Mouse (Mus musculus) embryonic facial prominence, embryonic 10.5 days (tissue): ENCODE results near the gene Ces1c. TPM values are rescaled to one million over a fixed set of nuclear protein-coding genes. Genes with fewer than 3 reads are reported as not detected.

ENCODE experiments used
- DNase-seq: peaks from one replicate; pipeline ENCODE4 v3.0.0-alpha.2; 2017; ENCODE audit warnings: low spot score
- H3K27ac ChIP-seq: fragments of 300-500 bp; sonication (generic); replicated peaks from 2 replicates; pipeline ENCODE4 v1.5.1; 2016; ENCODE audit warnings: mild to moderate bottlenecking
- H3K27me3 ChIP-seq: fragments of 300-500 bp; sonication (generic); replicated peaks from 2 replicates; pipeline ENCODE4 v1.6.1; 2016; ENCODE audit warnings: low read depth, mild to moderate bottlenecking; ENCODE audit not compliant: poor library complexity, severe bottlenecking
- H3K36me3 ChIP-seq: fragments of 300-500 bp; sonication (generic); replicated peaks from 2 replicates; pipeline ENCODE4 v1.6.1; 2016; ENCODE audit warnings: mild to moderate bottlenecking, moderate library complexity
- H3K4me1 ChIP-seq: fragments of 300-500 bp; sonication (generic); 2 replicates; pipeline ENCODE4 v1.6.1; 2016
- H3K4me3 ChIP-seq: fragments of 300-500 bp; sonication (generic); 2 replicates; pipeline ENCODE4 v1.5.1; 2016; ENCODE audit warnings: mild to moderate bottlenecking, moderate library complexity
- H3K9me3 ChIP-seq: fragments of 300-500 bp; sonication (generic); 2 replicates; pipeline ENCODE4 v1.6.1; 2016; ENCODE audit warnings: mild to moderate bottlenecking
- WGBS: fragments of 180-500 bp; shearing (Covaris S2); methylation state at CpG from one replicate; pipeline ENCODE4 v1.1.7; 2016; 5-methylcytosine and 5-hydroxymethylcytosine counted together
- polyA plus RNA-seq: library from polyadenylated mRNA; unstranded; fragments of >200 nt; fragmentation: Nextera tagmentation; extraction: Ambion mirVana; gene quantifications from 2 replicates; pipeline ENCODE4 v1.2.1, GENCODE M21; 2016

The Ces1c gene
- polyA plus RNA-seq, 1 experiment from 2014 or later = not detected

- Histone ChIP-seq H3K27ac (no peak overlapping the region), H3K4me3 (no peak overlapping the region), H3K36me3 (no peaks in the 10 kb centered on the region), H3K4me1 (peaks cover 12% of the 10 kb centered on the region), H3K27me3 (no peaks in the 10 kb centered on the region), H3K9me3 (no peaks in the 10 kb centered on the region)
- 83% methylated on average over 1 of the region's 1 CpGs for WGBS
- DNase-seq = no peak
These were observed 39.8 kb downstream of the Ces1c start for GRCm38 (mm10) chr8:93091324-93091723.

- peak; percentile 72 for DNase-seq
- no peaks in the 10 kb centered on the region for H3K27me3 ChIP-seq
- peak overlapping the region; percentile 80 for H3K27ac ChIP-seq
- 5% methylated on average over 2 of the region's 2 CpGs for WGBS
- no peaks in the 10 kb centered on the region for H3K36me3 ChIP-seq
- peaks cover 12% of the 10 kb centered on the region for H3K4me1 ChIP-seq
- H3K4me3 ChIP-seq = peak overlapping the region; percentile 39
- H3K9me3 ChIP-seq = no peaks in the 10 kb centered on the region
These were observed 42.4 kb downstream of the Ces1c start for GRCm38 (mm10) chr8:93088686-93089122.

DNA sequence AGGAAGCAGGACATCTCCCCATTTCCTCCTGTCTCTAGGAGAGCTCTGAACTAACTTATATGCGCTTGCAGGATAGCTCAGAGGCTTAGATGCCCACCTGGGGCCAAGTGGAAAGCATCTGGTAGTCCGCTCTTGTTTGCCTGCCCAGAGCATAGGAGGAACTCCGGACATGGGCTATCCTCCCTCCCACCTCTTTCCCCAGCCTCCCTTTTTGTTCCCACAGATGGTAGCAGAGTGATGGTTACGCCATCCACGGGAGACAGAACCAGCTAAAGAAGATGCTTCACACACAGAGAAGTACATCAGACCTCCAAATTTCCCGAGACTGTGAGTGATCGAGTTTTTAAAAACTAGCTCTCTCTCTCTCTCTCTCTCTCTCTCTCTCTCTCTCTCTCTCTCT, 42.9 kb downstream of the Ces1c start:
- H3K9me3 ChIP-seq = no peaks in the 10 kb centered on the region
- DNase-seq = peak; percentile 15
- no peaks in the 10 kb centered on the region for H3K27me3 ChIP-seq
- H3K27ac ChIP-seq = peak overlapping the region; percentile 80
- peak overlapping the region; percentile 39 for H3K4me3 ChIP-seq
- H3K4me1 ChIP-seq = peaks cover 12% of the 10 kb centered on the region
- no peaks in the 10 kb centered on the region for H3K36me3 ChIP-seq
- WGBS = 31% methylated on average over 7 of the region's 7 CpGs

- DNase-seq = no peak
- Histone ChIP-seq H3K27me3 (no peaks in the 10 kb centered on the region), H3K36me3 (no peaks in the 10 kb centered on the region), H3K4me1 (no peaks in the 10 kb centered on the region), H3K27ac (no peak within 1 kb of the TSS), H3K9me3 (no peaks in the 10 kb centered on the region), H3K4me3 (no peak within 1 kb of the TSS)
- 74% methylated on average over 2 of the region's 2 CpGs for WGBS
These were observed 51.2 kb downstream of the Ces1c start, which contains the start of gene Ces1b for GRCm38 (mm10) chr8:93079887-93080286. Gene Ces1b (minus strand): TSS chr8:93080017.

- Histone ChIP-seq H3K4me1 (no peaks in the 10 kb centered on the region), H3K9me3 (no peaks in the 10 kb centered on the region), H3K27ac (no peak overlapping the region), H3K4me3 (no peak overlapping the region), H3K36me3 (no peaks in the 10 kb centered on the region), H3K27me3 (no peaks in the 10 kb centered on the region)
- 88% methylated on average over 4 of the region's 4 CpGs for WGBS
- no peak for DNase-seq
These were observed 55.8 kb downstream of the Ces1c start for GRCm38 (mm10) chr8:93075251-93075650.

DNA sequence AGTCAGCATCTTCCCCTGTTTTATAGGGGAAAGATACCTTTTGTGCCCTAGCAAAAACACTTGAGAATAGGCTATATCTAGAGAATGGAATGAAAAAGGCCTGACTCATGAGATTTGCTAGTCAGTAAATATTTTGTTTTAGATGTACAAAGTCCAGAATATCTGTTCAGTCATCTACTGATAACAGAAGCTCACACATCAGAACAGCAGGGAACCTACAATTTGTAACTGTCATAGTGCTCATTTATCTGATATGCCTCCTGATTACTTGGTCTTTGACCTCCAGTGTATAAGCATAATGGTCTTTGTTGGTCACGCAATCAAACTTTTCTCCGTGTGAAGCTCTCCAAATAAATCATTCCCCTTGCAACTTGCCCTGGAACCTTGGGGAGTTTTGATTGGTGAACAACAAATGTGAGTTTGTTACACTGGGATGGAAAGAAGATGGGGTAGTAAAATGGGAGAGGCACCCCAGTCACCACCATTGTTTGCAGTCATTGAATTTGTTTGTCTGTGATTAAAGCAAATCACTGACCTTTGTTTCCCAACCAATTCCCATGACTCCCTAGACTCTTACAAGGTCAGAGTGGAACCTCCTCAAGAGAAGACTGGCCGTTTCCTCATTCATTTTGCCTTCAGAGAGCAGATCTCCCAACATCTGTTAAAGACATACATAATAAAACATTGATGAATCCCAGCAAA, 67.5 kb downstream of the Ces1c start:
- Histone ChIP-seq H3K27ac (no peak overlapping the region), H3K4me1 (no peaks in the 10 kb centered on the region), H3K27me3 (no peaks in the 10 kb centered on the region), H3K36me3 (no peaks in the 10 kb centered on the region), H3K9me3 (no peaks in the 10 kb centered on the region), H3K4me3 (no peak overlapping the region)
- no peak for DNase-seq
- 78% methylated on average over 3 of the region's 3 CpGs for WGBS

- Histone ChIP-seq H3K4me3 (no peak overlapping the region), H3K27me3 (no peaks in the 10 kb centered on the region), H3K27ac (no peak overlapping the region), H3K4me1 (no peaks in the 10 kb centered on the region), H3K36me3 (no peaks in the 10 kb centered on the region), H3K9me3 (no peaks in the 10 kb centered on the region)
- WGBS = 15% methylated on average over 2 of the region's 2 CpGs
- peak; percentile 73 for DNase-seq
These were observed 71.9 kb downstream of the Ces1c start for GRCm38 (mm10) chr8:93059185-93059584.

DNA sequence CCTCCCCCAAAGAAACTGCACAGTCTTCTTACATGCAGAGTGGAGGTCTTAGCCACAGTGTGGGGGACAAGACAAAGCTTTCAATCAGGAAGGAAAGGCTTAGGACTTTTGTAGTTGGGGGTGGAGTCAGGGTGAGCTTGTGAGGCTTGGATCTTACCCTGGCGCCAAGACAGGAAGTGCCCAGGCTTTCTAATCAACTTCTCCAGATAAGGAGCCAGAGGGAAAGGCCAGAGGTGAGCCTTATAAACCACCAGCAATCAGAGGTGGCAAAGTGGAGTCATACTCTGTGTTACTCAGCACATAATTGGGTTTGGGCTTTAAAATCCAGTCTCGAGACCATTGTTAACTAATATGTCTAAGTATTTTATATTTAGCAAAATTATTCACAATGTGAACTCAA, 75.8 kb downstream of the Ces1c start:
- H3K27me3 ChIP-seq = no peaks in the 10 kb centered on the region
- H3K36me3 ChIP-seq = no peaks in the 10 kb centered on the region
- H3K9me3 ChIP-seq = no peaks in the 10 kb centered on the region
- no peaks in the 10 kb centered on the region for H3K4me1 ChIP-seq
- WGBS = 52% methylated on average over 2 of the region's 2 CpGs
- no peak for DNase-seq
- no peak overlapping the region for H3K27ac ChIP-seq
- H3K4me3 ChIP-seq = no peak overlapping the region

Other genes starting within 250 kb of the Ces1c start
- 0.25 TPM in 1 of 2 replicates, not detected in the other for gene Capns2, start 229.9 kb downstream of the Ces1c start, polyA plus RNA-seq
- 0.02 and 0.11 TPM in 2 replicates for gene Slc6a2, start 171.2 kb downstream of the Ces1c start, polyA plus RNA-seq
- gene Ces1a, start 83.1 kb downstream of the Ces1c start, polyA plus RNA-seq = not detected in 2 replicates
- gene Ces1b, start 51.3 kb downstream of the Ces1c start, polyA plus RNA-seq = not detected in 2 replicates
- gene Ces1d, start 66.6 kb upstream of the Ces1c start, polyA plus RNA-seq = 1.7 and 1.8 TPM in 2 replicates
- not detected in 2 replicates for gene Ces1e, start 98.3 kb upstream of the Ces1c start, polyA plus RNA-seq
- gene Ces1f, start 148.5 kb upstream of the Ces1c start, polyA plus RNA-seq = not detected in 2 replicates
- gene Ces1g, start 206.0 kb upstream of the Ces1c start, polyA plus RNA-seq = not detected in 2 replicates
- gene Ces1h, start 248.4 kb upstream of the Ces1c start, polyA plus RNA-seq = not detected in 2 replicates